ENCODE assay signal across 8 mouse cellular contexts in genomic region chr15:78406293-78406934, GRCm38 (mm10). TPM values are rescaled to one million over a fixed set of nuclear protein-coding genes. Genes with fewer than 3 reads are reported as not detected.
DNase-seq lines count a peak whose midpoint lies in the region; ATAC-seq and TF ChIP-seq lines count a peak whose summit lies in the region.

Gene Mpst (plus strand): TSS chr15:78406416.

- peak within 1 kb of the TSS; percentile 77 for H3K4me3 ChIP-seq in forebrain, embryonic 10.5 days
- H3K4me3 ChIP-seq in heart, embryonic 15.5 days = peak within 1 kb of the TSS; percentile 73
- H3K4me3 ChIP-seq in liver, embryonic 14.5 days (ENCODE audit: insufficient read depth in 1 of 2, low read depth in 2 of 2, low read length in 2 of 2) = peak within 1 kb of the TSS; percentile 89 to 95
- peak within 1 kb of the TSS; percentile 41 for H3K4me3 ChIP-seq in neural tube, embryonic 11.5 days (ENCODE audit: low read depth, low read length)
- H3K4me3 ChIP-seq in stomach, postnatal 0 days (ENCODE audit: low read depth, low read length) = peak within 1 kb of the TSS; percentile 76

- DNase-seq in CD4-positive, CD25-positive, alpha-beta regulatory T cell, adult 2 months (ENCODE audit: low read depth, low spot score) = peak; percentile 91
- DNase-seq in c-Kit-negative CD71-positive TER-119-positive erythroid progenitor cells, embryonic 14.5 days (ENCODE audit: low read depth, low spot score) = peak; percentile 81
- peak; percentile 86 for DNase-seq in forebrain, embryonic 10.5 days (ENCODE audit: extremely low spot score, low spot score)
- peak; percentile 91 to 96 for DNase-seq in kidney, postnatal 25 days
- DNase-seq in liver, embryonic 14.5 days (ENCODE audit: low read depth in 3 of 3, low spot score in 3 of 3) = peak; percentile 81 to 83 (median 83)
- DNase-seq in neural tube, embryonic 11.5 days (ENCODE audit: low spot score) = peak; percentile 88
- peak; percentile 90 for DNase-seq in stomach, postnatal 0 days (ENCODE audit: low spot score)

- peaks cover 89% of the 10 kb centered on the region for H3K4me1 ChIP-seq in forebrain, embryonic 10.5 days
- H3K4me1 ChIP-seq in heart, embryonic 15.5 days (replicated peaks) = peaks cover 65% of the 10 kb centered on the region
- peaks cover 52 to 69% of the 10 kb centered on the region in 2 experiments for H3K4me1 ChIP-seq in liver, embryonic 14.5 days (replicated peaks; ENCODE audit: control insufficient read depth in 2 of 2, insufficient read depth in 2 of 2, low read length in 1 of 2)
- peaks cover 18% of the 10 kb centered on the region for H3K4me1 ChIP-seq in neural tube, embryonic 11.5 days (ENCODE audit: control insufficient read depth, insufficient read depth, low read length)
- H3K4me1 ChIP-seq in stomach, postnatal 0 days (replicated peaks; ENCODE audit: control insufficient read depth, insufficient read depth) = peaks cover 21% of the 10 kb centered on the region

- peaks cover 41% of the 10 kb centered on the region for H3K27me3 ChIP-seq in forebrain, embryonic 10.5 days (ENCODE audit: poor library complexity, severe bottlenecking)
- peaks cover 35% of the 10 kb centered on the region for H3K27me3 ChIP-seq in heart, embryonic 15.5 days
- H3K27me3 ChIP-seq in liver, embryonic 14.5 days (ENCODE audit: control insufficient read depth, insufficient read depth, low read length) = peaks cover 6% of the 10 kb centered on the region
- peaks cover 32% of the 10 kb centered on the region for H3K27me3 ChIP-seq in neural tube, embryonic 11.5 days (ENCODE audit: control insufficient read depth, insufficient read depth, low read length)
- no peaks in the 10 kb centered on the region for H3K27me3 ChIP-seq in stomach, postnatal 0 days (ENCODE audit: control insufficient read depth, insufficient read depth, low read length)

- TF ChIP-seq EP300 in liver, embryonic 14.5 days (IDR thresholded peaks at IDR 0.05; ENCODE audit: low read depth) = peak; percentile 55; the same call in 1 of the 2 replicates
- TF ChIP-seq EP300 in stomach, postnatal 0 days (optimal IDR thresholded peaks at IDR 0.05) = peak; percentile 73

- H3K27ac ChIP-seq in forebrain, embryonic 10.5 days = peak within 1 kb of the TSS; percentile 96
- H3K27ac ChIP-seq in heart, embryonic 15.5 days = peak within 1 kb of the TSS; percentile 96
- H3K27ac ChIP-seq in liver, embryonic 14.5 days = peak within 1 kb of the TSS; percentile 98
- peak within 1 kb of the TSS; percentile 70 for H3K27ac ChIP-seq in neural tube, embryonic 11.5 days (ENCODE audit: low read depth, low read length)
- H3K27ac ChIP-seq in stomach, postnatal 0 days (replicated peaks) = peak within 1 kb of the TSS; percentile 98

- H3K36me3 ChIP-seq in forebrain, embryonic 10.5 days (replicated peaks) = no peaks in the 10 kb centered on the region
- no peaks in the 10 kb centered on the region for H3K36me3 ChIP-seq in heart, embryonic 15.5 days
- peaks cover 5% of the 10 kb centered on the region; the same call in 1 of the 2 replicates for H3K36me3 ChIP-seq in liver, embryonic 14.5 days (replicated peaks; ENCODE audit: control insufficient read depth, insufficient read depth, low read depth)
- no peaks in the 10 kb centered on the region for H3K36me3 ChIP-seq in neural tube, embryonic 11.5 days (ENCODE audit: control insufficient read depth, insufficient read depth, low read length)
- no peaks in the 10 kb centered on the region for H3K36me3 ChIP-seq in stomach, postnatal 0 days (ENCODE audit: control insufficient read depth, insufficient read depth, low read length)

- peak; percentile 78 for ATAC-seq in heart, embryonic 15.5 days (replicated peaks; ENCODE audit: insufficient number of reproducible peaks, insufficient read depth, low FRiP score, low read depth)
- ATAC-seq in liver, embryonic 14.5 days (ENCODE audit: insufficient read depth) = peak; percentile 87
- peak; percentile 80 for ATAC-seq in neural tube, embryonic 11.5 days (ENCODE audit: insufficient read depth, low FRiP score, low TSS enrichment)
- ATAC-seq in stomach, postnatal 0 days (ENCODE audit: low FRiP score, low TSS enrichment) = peak; percentile 75

- H3K4me2 ChIP-seq in heart, embryonic 15.5 days = peak within 1 kb of the TSS; percentile 86
- H3K4me2 ChIP-seq in liver, embryonic 14.5 days (ENCODE audit: low read depth) = peak within 1 kb of the TSS; percentile 92
- H3K4me2 ChIP-seq in neural tube, embryonic 11.5 days (ENCODE audit: low read depth) = peak within 1 kb of the TSS; percentile 79
- H3K4me2 ChIP-seq in stomach, postnatal 0 days (replicated peaks; ENCODE audit: low read depth) = peak within 1 kb of the TSS; percentile 81

- under 1% methylated on average over 40 of the region's 40 CpGs for WGBS in forebrain, embryonic 10.5 days
- under 1% methylated on average over 40 of the region's 40 CpGs for WGBS in heart, embryonic 15.5 days
- under 1% methylated on average over 40 of the region's 40 CpGs for WGBS in liver, embryonic 14.5 days (ENCODE audit: insufficient replicate concordance)
- under 1% methylated on average over 39 of the region's 40 CpGs for WGBS in neural tube, embryonic 11.5 days
- under 1% methylated on average over 39 of the region's 40 CpGs for WGBS in stomach, postnatal 0 days

- peak; percentile 20; the same call in 1 of the 2 replicates for TF ChIP-seq CTCF in liver, embryonic 14.5 days (IDR thresholded peaks at IDR 0.05; ENCODE audit: low read depth)
- 0 out of 2 replicates have a peak, but pooled peaks have one; percentile 14 for TF ChIP-seq CTCF in stomach, postnatal 0 days (IDR thresholded peaks at IDR 0.05; ENCODE audit: low read depth)

- H3K9me3 ChIP-seq in forebrain, embryonic 10.5 days = no peaks in the 10 kb centered on the region
- H3K9me3 ChIP-seq in heart, embryonic 15.5 days (replicated peaks) = no peaks in the 10 kb centered on the region
- no peaks in the 10 kb centered on the region for H3K9me3 ChIP-seq in liver, embryonic 14.5 days (ENCODE audit: control insufficient read depth, low read length)
- H3K9me3 ChIP-seq in neural tube, embryonic 11.5 days (ENCODE audit: control insufficient read depth, low read length) = no peaks in the 10 kb centered on the region
- H3K9me3 ChIP-seq in stomach, postnatal 0 days (ENCODE audit: control insufficient read depth, low read length) = no peaks in the 10 kb centered on the region

- H3K9ac ChIP-seq in heart, embryonic 15.5 days = peak within 1 kb of the TSS; percentile 75
- peak within 1 kb of the TSS; percentile 93 for H3K9ac ChIP-seq in liver, embryonic 14.5 days (replicated peaks)
- peak within 1 kb of the TSS; percentile 68 for H3K9ac ChIP-seq in neural tube, embryonic 11.5 days (ENCODE audit: low read length)
- peak within 1 kb of the TSS; percentile 85 for H3K9ac ChIP-seq in stomach, postnatal 0 days (ENCODE audit: low read length)

RNA-seq across cellular contexts. Expression of gene Mpst, which starts in this region (rescaled TPM):
- 0.90 and 2.0 TPM in 2 replicates for polyA plus RNA-seq in forebrain, embryonic 10.5 days (2016; fragmentation: Nextera tagmentation; extraction: Ambion mirVana)
- 1.3 and 1.5 TPM in 2 replicates for polyA plus RNA-seq in heart, embryonic 15.5 days (2015; fragmentation: Nextera tagmentation; extraction: Ambion mirVana)
- 90.7 and 101 TPM in 2 replicates for polyA plus RNA-seq in liver, embryonic 14.5 days (2012; rRNA removed)
- polyA plus RNA-seq in liver, embryonic 14.5 days (2014; fragmentation: Nextera tagmentation; extraction: Ambion mirVana) = 6.0 and 6.8 TPM in 2 replicates
- polyA plus RNA-seq in neural tube, embryonic 11.5 days (2014; fragmentation: Nextera tagmentation; extraction: Ambion mirVana) = 1.9 and 2.5 TPM in 2 replicates
- polyA plus RNA-seq in stomach, postnatal 0 days (2015; fragmentation: Nextera tagmentation; extraction: Ambion mirVana) = 5.6 and 5.7 TPM in 2 replicates

Comparison
In these comparisons a context has a peak if more than half of its experiments do, and no peak if none do; other contexts are left out.
1. Peak in every context shown above with its lines: DNase-seq, ATAC-seq, H3K4me3 ChIP-seq and H3K27ac ChIP-seq.
2. H3K4me3 ChIP-seq: peak in every context shown above with its lines; median percentile 92 in liver, embryonic 14.5 days; 77 in forebrain, embryonic 10.5 days; 76 in stomach, postnatal 0 days; 73 in heart, embryonic 15.5 days; 41 in neural tube, embryonic 11.5 days.